Mouse (Mus musculus) heart, adult 2 months (tissue): ENCODE data around the gene Ogdh.

ENCODE experiments used
- CTCF ChIP-seq: fragments of 200-600 bp; IDR thresholded peaks from 2 replicates; pipeline ENCODE4 v1.8.1; 2022; ENCODE audit warnings: antibody characterized with exemption, mild to moderate bottlenecking, moderate library complexity
- POLR2A ChIP-seq: fragments of 200-500 bp; IDR thresholded peaks from 2 replicates; pipeline ENCODE4 v1.6.1; 2011; ENCODE audit warnings: mild to moderate bottlenecking, low read depth, low read length, control low read depth; ENCODE audit not compliant: insufficient read depth

DNA sequence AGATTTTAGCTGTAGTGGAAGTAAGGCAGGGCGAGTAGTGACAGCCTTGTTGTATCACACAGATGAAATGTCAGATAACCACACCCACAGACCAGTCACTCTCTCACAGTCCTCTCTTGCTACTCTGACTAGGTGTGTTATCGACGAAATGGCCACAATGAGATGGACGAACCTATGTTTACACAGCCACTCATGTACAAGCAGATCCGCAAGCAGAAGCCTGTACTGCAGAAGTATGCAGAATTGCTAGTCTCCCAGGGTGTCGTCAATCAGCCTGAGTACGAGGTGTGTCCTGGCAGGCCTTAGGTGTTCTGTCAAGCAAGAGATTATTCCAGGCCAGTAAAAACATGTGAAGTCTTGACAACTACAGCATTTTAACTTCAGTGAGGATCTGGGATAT lies 55.5 kb downstream of the Ogdh start:
- TF ChIP-seq POLR2A (no peak), CTCF (no peak)
